Mouse (Mus musculus): Measurements from ENCODE around the gene Slc27a1. TPM values are rescaled to one million over a fixed set of nuclear protein-coding genes. Genes with fewer than 3 reads are reported as not detected.
A peak's percentile ranks its signal among the peaks of the same experiment; 100 is the strongest.

Gene Slc27a1
- polyA plus RNA-seq, 1 experiment from 2014 or later = 8.6 TPM

DNA sequence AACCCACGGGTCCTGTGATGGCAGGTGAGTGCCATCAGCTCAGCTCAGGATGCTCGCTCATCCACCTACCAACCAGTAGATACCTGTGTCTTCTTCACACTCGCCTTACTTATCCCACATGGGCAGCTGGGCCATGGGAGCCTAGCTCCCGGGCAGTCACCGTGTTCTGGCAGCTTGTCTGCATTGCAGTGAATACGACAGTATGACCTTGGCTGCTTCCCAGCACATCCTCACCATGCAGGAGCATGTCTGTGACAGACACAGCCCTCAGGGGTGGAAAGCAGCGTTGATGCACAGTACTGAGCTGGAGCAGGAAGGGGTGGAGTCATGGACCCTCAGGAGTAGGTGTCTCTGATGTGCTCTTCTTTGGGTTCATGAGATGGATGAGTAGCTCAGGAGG lies 5.7 kb downstream of the Slc27a1 start:
- WGBS = 83% methylated on average over 7 of the region's 7 CpGs
- Histone ChIP-seq H3K4me2 (no peak overlapping the region), H3K4me3 (ENCODE audit: low read depth, low read length) (no peak overlapping the region), H3K27me3 (ENCODE audit: control insufficient read depth, insufficient read depth, low read length) (no peaks in the 10 kb centered on the region), H3K36me3 (ENCODE audit: control insufficient read depth, insufficient read depth, low read length) (no peaks in the 10 kb centered on the region), H3K27ac (ENCODE audit: low read depth, low read length) (no peak overlapping the region), H3K4me1 (ENCODE audit: control insufficient read depth, insufficient read depth, low read length) (peaks cover 6% of the 10 kb centered on the region), H3K9ac (ENCODE audit: low read length) (no peak overlapping the region), H3K9me3 (ENCODE audit: control insufficient read depth, low read length) (no peaks in the 10 kb centered on the region)
- ATAC-seq (ENCODE audit: low FRiP score) (no peak), DNase-seq (ENCODE audit: low spot score, missing footprints) (no peak)

DNA sequence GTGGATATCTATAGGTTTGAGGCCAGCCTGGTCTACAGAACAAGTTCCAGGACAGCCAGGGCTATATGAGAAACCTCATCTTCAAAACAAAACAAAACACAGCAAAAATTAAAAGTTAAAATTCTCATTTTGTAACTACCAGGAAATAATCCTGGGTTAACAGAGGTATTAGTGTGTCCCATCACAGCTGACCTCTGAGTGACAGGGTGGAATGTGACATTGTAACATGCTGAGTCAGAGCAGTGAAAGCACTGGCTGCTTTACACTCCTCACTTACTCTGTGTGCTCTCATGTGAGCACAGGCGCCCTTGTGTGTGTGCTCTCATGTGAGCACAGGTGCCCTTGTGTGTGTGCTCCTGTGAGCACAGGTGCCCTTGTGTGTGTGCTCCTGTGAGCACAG lies 6.3 kb downstream of the Slc27a1 start:
- Histone ChIP-seq H3K9me3 (ENCODE audit: control insufficient read depth, low read length) (no peaks in the 10 kb centered on the region), H3K4me1 (ENCODE audit: control insufficient read depth, insufficient read depth, low read length) (peaks cover 6% of the 10 kb centered on the region), H3K4me3 (ENCODE audit: low read depth, low read length) (no peak overlapping the region), H3K4me2 (no peak overlapping the region), H3K27ac (ENCODE audit: low read depth, low read length) (no peak overlapping the region), H3K36me3 (ENCODE audit: control insufficient read depth, insufficient read depth, low read length) (no peaks in the 10 kb centered on the region), H3K27me3 (ENCODE audit: control insufficient read depth, insufficient read depth, low read length) (no peaks in the 10 kb centered on the region), H3K9ac (ENCODE audit: low read length) (no peak overlapping the region)
- WGBS = 71% methylated on average over 1 of the region's 1 CpGs
- no peak for DNase-seq (ENCODE audit: low spot score, missing footprints)
- no peak for ATAC-seq (ENCODE audit: low FRiP score)

DNA sequence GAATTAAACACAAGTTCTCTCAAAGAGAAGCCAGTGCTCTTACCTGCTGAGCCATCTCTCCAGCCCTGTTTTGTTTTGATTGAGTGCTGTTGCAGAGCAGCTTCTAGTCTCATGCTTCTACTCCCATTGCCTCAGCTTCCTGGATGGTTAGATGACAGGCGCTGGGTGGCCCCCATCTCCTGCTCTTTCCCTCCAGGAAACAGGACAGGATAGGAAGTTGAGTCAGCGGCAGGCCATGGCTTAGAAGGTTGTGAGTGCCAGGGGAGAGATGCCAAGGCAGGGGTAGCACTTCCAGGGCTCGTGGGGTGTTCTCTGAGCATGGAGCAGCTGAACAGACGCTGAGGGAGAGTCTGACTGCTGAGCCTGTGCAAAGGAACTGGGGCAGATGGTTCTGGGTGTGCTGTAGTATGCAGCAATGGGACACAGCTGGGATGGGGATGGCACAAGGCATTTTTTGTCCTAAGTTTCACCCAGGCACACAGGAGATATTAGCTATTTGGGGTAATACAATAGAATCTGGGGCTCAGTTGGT lies 9.2 kb downstream of the Slc27a1 start:
- H3K36me3 ChIP-seq (ENCODE audit: control insufficient read depth, insufficient read depth, low read length) = no peaks in the 10 kb centered on the region
- H3K4me1 ChIP-seq (ENCODE audit: control insufficient read depth, insufficient read depth, low read length) = no peaks in the 10 kb centered on the region
- H3K4me3 ChIP-seq (ENCODE audit: low read depth, low read length) = no peak overlapping the region
- H3K9ac ChIP-seq (ENCODE audit: low read length) = no peak overlapping the region
- no peak overlapping the region for H3K4me2 ChIP-seq
- WGBS = 77% methylated on average over 4 of the region's 4 CpGs
- no peak for DNase-seq (ENCODE audit: low spot score, missing footprints)
- no peak for ATAC-seq (ENCODE audit: low FRiP score)
- no peaks in the 10 kb centered on the region for H3K27me3 ChIP-seq (ENCODE audit: control insufficient read depth, insufficient read depth, low read length)
- no peak overlapping the region for H3K27ac ChIP-seq (ENCODE audit: low read depth, low read length)
- H3K9me3 ChIP-seq (ENCODE audit: control insufficient read depth, low read length) = no peaks in the 10 kb centered on the region

DNA sequence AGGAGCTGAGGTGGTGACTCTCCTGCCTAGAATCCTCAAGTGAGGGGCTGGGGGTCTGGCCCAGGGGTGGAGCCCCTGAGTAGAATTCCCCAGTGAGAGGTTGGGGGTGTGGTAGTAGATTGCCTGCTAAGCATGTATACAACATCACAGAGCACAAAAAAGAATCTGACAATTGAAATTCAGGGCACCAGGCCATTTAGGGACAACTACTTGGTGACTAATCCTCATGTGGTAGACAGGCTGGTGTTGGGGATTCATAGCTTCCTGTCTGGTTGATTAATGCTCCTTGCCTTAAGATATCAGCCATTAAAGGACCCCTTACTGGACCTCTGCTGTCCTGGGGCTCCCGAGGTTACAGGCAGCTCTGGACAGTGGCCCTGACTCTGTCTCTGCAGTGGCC lies 10.3 kb downstream of the Slc27a1 start:
- H3K4me2 ChIP-seq = no peak overlapping the region
- H3K36me3 ChIP-seq (ENCODE audit: control insufficient read depth, insufficient read depth, low read length) = no peaks in the 10 kb centered on the region; the same call in 1 of the 2 replicates
- no peak overlapping the region for H3K9ac ChIP-seq (ENCODE audit: low read length)
- no peak overlapping the region for H3K4me3 ChIP-seq (ENCODE audit: low read depth, low read length)
- H3K9me3 ChIP-seq (ENCODE audit: control insufficient read depth, low read length) = no peaks in the 10 kb centered on the region
- no peaks in the 10 kb centered on the region for H3K27me3 ChIP-seq (ENCODE audit: control insufficient read depth, insufficient read depth, low read length)
- H3K27ac ChIP-seq (ENCODE audit: low read depth, low read length) = no peak overlapping the region
- no peaks in the 10 kb centered on the region for H3K4me1 ChIP-seq (ENCODE audit: control insufficient read depth, insufficient read depth, low read length)
- ATAC-seq (ENCODE audit: low FRiP score) = no peak
- DNase-seq (ENCODE audit: low spot score, missing footprints) = no peak
- 67% methylated on average over 1 of the region's 1 CpGs for WGBS

DNA sequence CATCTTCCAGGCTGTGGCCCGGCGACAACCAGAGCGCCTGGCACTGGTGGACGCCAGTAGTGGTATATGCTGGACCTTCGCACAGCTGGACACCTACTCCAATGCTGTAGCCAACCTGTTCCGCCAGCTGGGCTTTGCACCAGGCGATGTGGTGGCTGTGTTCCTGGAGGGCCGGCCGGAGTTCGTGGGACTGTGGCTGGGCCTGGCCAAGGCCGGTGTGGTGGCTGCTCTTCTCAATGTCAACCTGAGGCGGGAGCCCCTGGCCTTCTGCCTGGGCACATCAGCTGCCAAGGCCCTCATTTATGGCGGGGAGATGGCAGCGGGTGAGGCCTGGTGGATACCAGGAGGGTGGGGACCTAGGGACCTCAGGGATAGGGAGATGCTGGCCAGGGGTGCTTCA lies 10.8 kb downstream of the Slc27a1 start:
- DNase-seq (ENCODE audit: low spot score, missing footprints) (no peak), ATAC-seq (ENCODE audit: low FRiP score) (no peak)
- H3K36me3 ChIP-seq (ENCODE audit: control insufficient read depth, insufficient read depth, low read length) = peaks cover 3% of the 10 kb centered on the region
- whole genome bisulfite sequencing = 86% methylated on average over 14 of the region's 14 CpGs
- no peak overlapping the region for H3K9ac ChIP-seq (ENCODE audit: low read length)
- no peak overlapping the region for H3K4me3 ChIP-seq (ENCODE audit: low read depth, low read length)
- no peaks in the 10 kb centered on the region for H3K4me1 ChIP-seq (ENCODE audit: control insufficient read depth, insufficient read depth, low read length)
- H3K9me3 ChIP-seq (ENCODE audit: control insufficient read depth, low read length) = no peaks in the 10 kb centered on the region
- no peak overlapping the region for H3K4me2 ChIP-seq
- no peaks in the 10 kb centered on the region for H3K27me3 ChIP-seq (ENCODE audit: control insufficient read depth, insufficient read depth, low read length)
- no peak overlapping the region for H3K27ac ChIP-seq (ENCODE audit: low read depth, low read length)

DNA sequence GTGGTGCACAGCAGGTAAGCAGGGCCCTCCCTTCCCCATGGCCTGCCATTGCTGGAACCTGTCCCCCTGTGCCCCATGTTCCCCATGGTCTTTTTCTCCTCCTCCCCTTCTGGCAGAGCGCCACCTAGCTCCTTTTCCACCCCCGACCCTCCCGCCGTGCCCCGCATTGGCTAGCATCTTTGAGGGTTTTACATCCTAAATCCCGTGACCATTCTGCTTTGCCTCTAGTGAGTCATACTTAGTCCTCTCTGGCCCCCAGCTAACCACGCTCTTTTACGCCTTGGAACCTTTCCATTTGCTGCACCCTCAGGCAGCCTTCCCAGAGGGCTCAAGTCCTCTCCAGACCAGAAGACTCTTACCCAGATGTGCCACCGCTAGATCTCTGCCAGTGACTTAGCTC lies 11.5 kb downstream of the Slc27a1 start:
- no peaks in the 10 kb centered on the region for H3K27me3 ChIP-seq (ENCODE audit: control insufficient read depth, insufficient read depth, low read length)
- no peak overlapping the region for H3K27ac ChIP-seq (ENCODE audit: low read depth, low read length)
- H3K9ac ChIP-seq (ENCODE audit: low read length) = no peak overlapping the region
- no peak overlapping the region for H3K4me3 ChIP-seq (ENCODE audit: low read depth, low read length)
- peaks cover 4% of the 10 kb centered on the region for H3K36me3 ChIP-seq (ENCODE audit: control insufficient read depth, insufficient read depth, low read length)
- no peak for DNase-seq (ENCODE audit: low spot score, missing footprints)
- H3K9me3 ChIP-seq (ENCODE audit: control insufficient read depth, low read length) = no peaks in the 10 kb centered on the region
- WGBS = 34% methylated on average over 9 of the region's 9 CpGs
- ATAC-seq (ENCODE audit: low FRiP score) = no peak
- no peaks in the 10 kb centered on the region for H3K4me1 ChIP-seq (ENCODE audit: control insufficient read depth, insufficient read depth, low read length)
- no peak overlapping the region for H3K4me2 ChIP-seq

DNA sequence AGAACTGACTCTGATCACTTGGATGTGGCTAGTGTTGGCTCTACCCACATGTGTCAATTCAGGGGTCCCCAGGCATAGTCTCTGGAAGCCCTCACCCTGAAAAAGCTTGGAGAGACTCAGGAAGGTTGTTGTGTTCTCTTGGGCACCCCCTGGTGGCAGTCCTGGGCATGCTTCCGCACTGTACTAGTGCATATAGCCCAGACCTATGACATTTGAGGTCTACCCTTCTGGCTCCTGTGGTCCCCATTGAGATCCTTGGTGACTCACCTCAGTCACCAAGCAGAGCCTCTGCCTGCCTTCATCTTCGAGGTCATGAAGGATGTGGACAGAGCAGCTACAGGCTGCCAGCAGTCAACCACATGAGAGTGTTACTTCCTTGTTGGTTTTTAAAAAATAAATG lies 18.2 kb downstream of the Slc27a1 start:
- Histone ChIP-seq H3K4me2 (no peak overlapping the region), H3K27ac (ENCODE audit: low read depth, low read length) (no peak overlapping the region), H3K4me1 (ENCODE audit: control insufficient read depth, insufficient read depth, low read length) (peaks cover 6% of the 10 kb centered on the region; the same call in 1 of the 2 replicates), H3K27me3 (ENCODE audit: control insufficient read depth, insufficient read depth, low read length) (no peaks in the 10 kb centered on the region), H3K4me3 (ENCODE audit: low read depth, low read length) (no peak overlapping the region), H3K36me3 (ENCODE audit: control insufficient read depth, insufficient read depth, low read length) (peaks cover 4% of the 10 kb centered on the region), H3K9me3 (ENCODE audit: control insufficient read depth, low read length) (no peaks in the 10 kb centered on the region), H3K9ac (ENCODE audit: low read length) (no peak overlapping the region)
- DNase-seq (ENCODE audit: low spot score, missing footprints) (peak; percentile 90), ATAC-seq (ENCODE audit: low FRiP score) (no peak)
- WGBS = 81% methylated on average over 2 of the region's 2 CpGs

DNA sequence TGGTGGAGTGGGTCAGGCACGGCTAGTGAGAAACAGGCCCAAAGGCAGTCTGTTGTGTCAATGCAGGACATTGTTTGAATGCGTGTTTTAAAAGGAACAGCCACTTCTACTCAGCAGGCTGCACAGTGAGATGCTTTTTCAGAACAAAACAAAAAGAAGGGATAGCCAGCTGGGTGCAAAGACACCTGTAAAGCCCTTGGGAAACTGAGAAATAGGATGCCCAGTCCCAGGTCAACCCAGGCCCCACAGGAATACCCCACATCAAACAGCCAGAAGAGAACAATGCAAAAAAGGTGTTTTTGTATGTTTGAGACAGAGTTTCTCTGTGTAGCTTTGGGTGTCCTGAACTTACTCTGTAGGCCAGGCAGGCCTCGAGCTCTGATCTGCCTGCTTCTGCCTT lies 20.1 kb downstream of the Slc27a1 start:
- ATAC-seq (ENCODE audit: low FRiP score) (no peak), DNase-seq (ENCODE audit: low spot score, missing footprints) (no peak)
- no peak overlapping the region for H3K9ac ChIP-seq (ENCODE audit: low read length)
- 71% methylated on average over 3 of the region's 3 CpGs for WGBS
- H3K36me3 ChIP-seq (ENCODE audit: control insufficient read depth, insufficient read depth, low read length) = peaks cover 4% of the 10 kb centered on the region
- H3K27ac ChIP-seq (ENCODE audit: low read depth, low read length) = no peak overlapping the region
- H3K9me3 ChIP-seq (ENCODE audit: control insufficient read depth, low read length) = no peaks in the 10 kb centered on the region
- H3K27me3 ChIP-seq (ENCODE audit: control insufficient read depth, insufficient read depth, low read length) = no peaks in the 10 kb centered on the region
- H3K4me1 ChIP-seq (ENCODE audit: control insufficient read depth, insufficient read depth, low read length) = peaks cover 14% of the 10 kb centered on the region
- no peak overlapping the region for H3K4me3 ChIP-seq (ENCODE audit: low read depth, low read length)
- H3K4me2 ChIP-seq = no peak overlapping the region

DNA sequence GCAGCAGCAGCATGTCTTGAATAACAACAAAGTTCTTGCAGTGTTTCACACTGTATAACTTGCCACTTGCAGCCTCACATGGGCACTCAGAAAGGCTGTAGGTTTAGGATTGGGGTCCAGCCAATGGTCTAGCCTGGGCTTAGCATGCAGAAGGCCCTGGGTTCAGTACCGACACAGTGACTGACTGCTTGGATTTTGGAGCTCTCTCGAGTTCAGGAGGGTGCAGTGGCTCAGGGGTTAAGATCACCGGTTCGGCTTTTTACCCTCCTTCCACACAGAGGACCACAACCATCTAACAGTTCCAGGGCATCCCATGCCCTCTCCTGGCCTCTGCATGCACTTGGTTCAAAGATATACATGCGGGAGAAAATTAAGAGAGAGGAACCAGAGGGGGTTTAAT lies 22.3 kb downstream of the Slc27a1 start:
- peak overlapping the region; percentile 94; the same call in 1 of the 2 replicates for H3K27ac ChIP-seq (ENCODE audit: low read depth, low read length)
- no peaks in the 10 kb centered on the region for H3K27me3 ChIP-seq (ENCODE audit: control insufficient read depth, insufficient read depth, low read length)
- H3K36me3 ChIP-seq (ENCODE audit: control insufficient read depth, insufficient read depth, low read length) = no peaks in the 10 kb centered on the region
- peak overlapping the region; percentile 86 for H3K4me2 ChIP-seq
- H3K4me1 ChIP-seq (ENCODE audit: control insufficient read depth, insufficient read depth, low read length) = peaks cover 18% of the 10 kb centered on the region
- H3K9ac ChIP-seq (ENCODE audit: low read length) = peak overlapping the region; percentile 85
- peak overlapping the region; percentile 69 for H3K4me3 ChIP-seq (ENCODE audit: low read depth, low read length)
- ATAC-seq (ENCODE audit: low FRiP score) (no peak), DNase-seq (ENCODE audit: low spot score, missing footprints) (no peak)
- WGBS = 27% methylated on average over 5 of the region's 5 CpGs
- H3K9me3 ChIP-seq (ENCODE audit: control insufficient read depth, low read length) = no peaks in the 10 kb centered on the region

All from midbrain, embryonic 11.5 days (tissue).